Mouse (Mus musculus): ENCODE results near the gene Morn1. TPM values are rescaled to one million over a fixed set of nuclear protein-coding genes. Genes with fewer than 3 reads are reported as not detected.
A peak's percentile ranks its signal among the peaks of the same experiment; 100 is the strongest.

Gene Morn1
- total and polyA plus RNA-seq, 2 experiments from 2014 or later, result 9.0 to 10.0 TPM

GRCm38 (mm10) chr4:155129132-155129917, 42.9 kb downstream of the Morn1 start:
- Histone ChIP-seq H3K9me3 (ENCODE audit: low read length) (no peaks in the 10 kb centered on the region), H3K4me3 (ENCODE audit: low read length) (no peak overlapping the region), H3K4me2 (ENCODE audit: low read depth, low read length) (no peak overlapping the region), H3K9ac (replicated peaks; ENCODE audit: low read length) (no peak overlapping the region), H3K4me1 (ENCODE audit: insufficient read depth, low read length) (peaks cover 19% of the 10 kb centered on the region), H3K27ac (peak overlapping the region; percentile 12; the same call in 1 of the 2 replicates), H3K36me3 (ENCODE audit: insufficient read depth, low read length) (no peaks in the 10 kb centered on the region), H3K27me3 (ENCODE audit: insufficient read depth, low read length) (no peaks in the 10 kb centered on the region)
- ATAC-seq, result no peak
- DNase-seq (ENCODE audit: low spot score), result no peak
- WGBS, result 87% methylated on average over 10 of the region's 10 CpGs
- TF ChIP-seq CTCF (IDR thresholded peaks at IDR 0.05; ENCODE audit: low read depth), result peak; percentile 38

GRCm38 (mm10) chr4:155129996-155130395, 43.6 kb downstream of the Morn1 start:
- peaks cover 19% of the 10 kb centered on the region for H3K4me1 ChIP-seq (ENCODE audit: insufficient read depth, low read length)
- peak overlapping the region; percentile 12; the same call in 1 of the 2 replicates for H3K27ac ChIP-seq
- 36% methylated on average over 14 of the region's 14 CpGs for WGBS
- no peak for TF ChIP-seq CTCF (IDR thresholded peaks at IDR 0.05; ENCODE audit: low read depth)
- DNase-seq (ENCODE audit: low spot score) (peak; percentile 91), ATAC-seq (peak; percentile 79)
- no peak overlapping the region for H3K9ac ChIP-seq (replicated peaks; ENCODE audit: low read length)
- no peak overlapping the region for H3K4me3 ChIP-seq (ENCODE audit: low read length)
- H3K27me3 ChIP-seq (ENCODE audit: insufficient read depth, low read length), result no peaks in the 10 kb centered on the region
- H3K4me2 ChIP-seq (ENCODE audit: low read depth, low read length), result no peak overlapping the region
- H3K36me3 ChIP-seq (ENCODE audit: insufficient read depth, low read length), result no peaks in the 10 kb centered on the region
- H3K9me3 ChIP-seq (ENCODE audit: low read length), result no peaks in the 10 kb centered on the region

- Histone ChIP-seq H3K27ac (peak overlapping the region; percentile 12; the same call in 1 of the 2 replicates), H3K36me3 (ENCODE audit: insufficient read depth, low read length) (no peaks in the 10 kb centered on the region), H3K27me3 (ENCODE audit: insufficient read depth, low read length) (no peaks in the 10 kb centered on the region), H3K4me3 (ENCODE audit: low read length) (no peak overlapping the region), H3K4me2 (ENCODE audit: low read depth, low read length) (no peak overlapping the region), H3K9ac (replicated peaks; ENCODE audit: low read length) (no peak overlapping the region), H3K9me3 (ENCODE audit: low read length) (no peaks in the 10 kb centered on the region), H3K4me1 (ENCODE audit: insufficient read depth, low read length) (peaks cover 19% of the 10 kb centered on the region)
- DNase-seq (ENCODE audit: low spot score) (no peak), ATAC-seq (no peak)
- WGBS, result 72% methylated on average over 7 of the region's 7 CpGs
- no peak for TF ChIP-seq CTCF (IDR thresholded peaks at IDR 0.05; ENCODE audit: low read depth)
These were observed 44.2 kb downstream of the Morn1 start for GRCm38 (mm10) chr4:155130616-155131015.

- H3K36me3 ChIP-seq (ENCODE audit: insufficient read depth, low read length), result no peaks in the 10 kb centered on the region
- peaks cover 13% of the 10 kb centered on the region for H3K4me1 ChIP-seq (ENCODE audit: insufficient read depth, low read length)
- H3K9ac ChIP-seq (replicated peaks; ENCODE audit: low read length), result no peak overlapping the region
These were observed 46.8 kb downstream of the Morn1 start for GRCm38 (mm10) chr4:155133188-155133587.

GRCm38 (mm10) chr4:155133658-155134417, 47.5 kb downstream of the Morn1 start:
- Histone ChIP-seq H3K9ac (replicated peaks; ENCODE audit: low read length) (no peak overlapping the region), H3K27ac (no peak overlapping the region), H3K4me2 (ENCODE audit: low read depth, low read length) (no peak overlapping the region), H3K4me3 (ENCODE audit: low read length) (no peak overlapping the region), H3K36me3 (ENCODE audit: insufficient read depth, low read length) (no peaks in the 10 kb centered on the region), H3K27me3 (ENCODE audit: insufficient read depth, low read length) (no peaks in the 10 kb centered on the region), H3K4me1 (ENCODE audit: insufficient read depth, low read length) (peaks cover 13% of the 10 kb centered on the region), H3K9me3 (ENCODE audit: low read length) (no peaks in the 10 kb centered on the region)
- DNase-seq (ENCODE audit: low spot score) (no peak), ATAC-seq (no peak)
- 29% methylated on average over 20 of the region's 20 CpGs for WGBS
- no peak for TF ChIP-seq CTCF (IDR thresholded peaks at IDR 0.05; ENCODE audit: low read depth)

More at GRCm38 (mm10) chr4:155133188-155133587, 46.8 kb downstream of the Morn1 start:
- DNase-seq (ENCODE audit: low spot score) (no peak), ATAC-seq (no peak)
- Histone ChIP-seq H3K27ac (no peak overlapping the region), H3K27me3 (ENCODE audit: insufficient read depth, low read length) (no peaks in the 10 kb centered on the region), H3K4me3 (ENCODE audit: low read length) (no peak overlapping the region), H3K9me3 (ENCODE audit: low read length) (no peaks in the 10 kb centered on the region), H3K4me2 (ENCODE audit: low read depth, low read length) (no peak overlapping the region)
- TF ChIP-seq CTCF (IDR thresholded peaks at IDR 0.05; ENCODE audit: low read depth), result no peak
- 25% methylated on average over 3 of the region's 3 CpGs for WGBS

GRCm38 (mm10) chr4:155134686-155135172, 48.4 kb downstream of the Morn1 start:
- Histone ChIP-seq H3K9me3 (ENCODE audit: low read length) (no peaks in the 10 kb centered on the region), H3K27ac (no peak overlapping the region), H3K4me3 (ENCODE audit: low read length) (no peak overlapping the region), H3K9ac (replicated peaks; ENCODE audit: low read length) (0 out of 2 replicates have a peak overlapping the region, but pooled peaks have one; percentile 21), H3K27me3 (ENCODE audit: insufficient read depth, low read length) (no peaks in the 10 kb centered on the region), H3K4me1 (ENCODE audit: insufficient read depth, low read length) (peaks cover 7% of the 10 kb centered on the region; the same call in 1 of the 2 replicates), H3K36me3 (ENCODE audit: insufficient read depth, low read length) (no peaks in the 10 kb centered on the region), H3K4me2 (ENCODE audit: low read depth, low read length) (no peak overlapping the region)
- DNase-seq (ENCODE audit: low spot score) (no peak), ATAC-seq (no peak)
- 79% methylated on average over 7 of the region's 7 CpGs for WGBS
- TF ChIP-seq CTCF (IDR thresholded peaks at IDR 0.05; ENCODE audit: low read depth), result no peak
